Mouse (Mus musculus) kidney, postnatal 25 days (tissue): ENCODE measurements around the gene L3mbtl2.

ENCODE experiments used
- DNase-seq, 2 experiments: peaks; one replicate each; pipeline ENCODE4 v3.0.0; 2021; ENCODE audit warnings: mixed read lengths in 2 of 2

The L3mbtl2 gene

GRCm38 (mm10) chr15:81708991-81709390 is 45.3 kb downstream of the L3mbtl2 start:
- no peak for DNase-seq

DNA sequence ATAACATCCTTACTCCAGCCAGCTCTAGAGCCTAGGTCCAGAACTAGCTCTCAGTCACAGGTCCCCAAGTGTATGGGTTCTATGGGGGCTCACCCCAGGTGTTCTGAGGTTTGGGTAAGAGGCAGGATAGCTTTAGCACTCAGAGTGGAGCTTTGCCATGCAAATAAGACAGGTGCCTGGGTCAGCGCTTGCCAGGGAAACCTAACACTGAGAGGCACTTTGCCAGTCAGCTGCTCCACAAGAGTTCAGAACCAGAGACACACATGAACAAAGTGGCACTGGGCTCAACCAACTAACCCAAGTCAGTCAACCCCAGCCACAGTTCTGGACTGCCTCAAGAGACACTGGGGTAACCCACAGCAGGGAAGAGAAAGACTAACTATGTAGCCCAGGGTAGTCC is 46.0 kb downstream of the L3mbtl2 start:
- DNase-seq: no peak

DNA sequence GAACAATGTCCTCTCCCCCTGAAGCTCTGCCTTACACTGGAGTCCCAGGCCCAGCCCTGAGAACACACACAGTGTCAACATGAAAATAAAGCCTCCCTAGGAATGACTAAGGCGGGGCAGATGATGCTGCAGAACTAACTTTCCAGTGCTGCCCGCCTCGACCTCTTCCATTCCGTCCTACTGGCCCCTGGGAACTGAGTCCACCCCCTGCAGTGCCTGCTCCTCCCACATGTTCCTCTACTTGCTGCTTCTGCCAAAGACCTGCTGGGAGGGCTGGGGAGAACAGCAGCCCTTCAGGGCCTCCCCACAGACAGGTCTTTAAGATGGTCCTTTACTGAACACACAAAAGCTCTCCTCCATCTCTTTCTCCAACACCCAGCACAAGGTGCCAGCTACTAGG is 47.1 kb downstream of the L3mbtl2 start:
- DNase-seq: peak in 1 of 2 experiments; percentile 60

DNA sequence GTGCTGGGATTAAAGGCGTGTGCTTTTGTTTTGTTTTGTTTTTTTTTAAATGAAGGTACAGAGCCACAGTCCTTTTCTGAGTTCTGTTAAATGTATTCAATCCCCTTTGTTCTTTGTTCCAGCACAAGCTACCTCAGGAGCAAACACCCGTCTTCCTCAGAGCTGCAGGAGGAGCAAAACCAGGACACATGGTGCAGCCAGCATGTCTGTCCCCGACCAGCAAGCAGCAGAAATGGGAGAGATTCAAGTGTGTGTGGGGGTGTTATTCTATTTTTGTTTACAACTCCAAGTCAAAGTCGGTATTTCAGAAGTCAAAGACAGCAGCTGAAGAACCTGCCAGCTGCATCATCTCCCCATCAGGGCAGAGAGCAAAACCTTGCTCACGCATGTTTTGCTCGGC is 50.1 kb downstream of the L3mbtl2 start:
- no peak for DNase-seq

GRCm38 (mm10) chr15:81718336-81719138 is 54.8 kb downstream of the L3mbtl2 start:
- DNase-seq: no peak

DNA sequence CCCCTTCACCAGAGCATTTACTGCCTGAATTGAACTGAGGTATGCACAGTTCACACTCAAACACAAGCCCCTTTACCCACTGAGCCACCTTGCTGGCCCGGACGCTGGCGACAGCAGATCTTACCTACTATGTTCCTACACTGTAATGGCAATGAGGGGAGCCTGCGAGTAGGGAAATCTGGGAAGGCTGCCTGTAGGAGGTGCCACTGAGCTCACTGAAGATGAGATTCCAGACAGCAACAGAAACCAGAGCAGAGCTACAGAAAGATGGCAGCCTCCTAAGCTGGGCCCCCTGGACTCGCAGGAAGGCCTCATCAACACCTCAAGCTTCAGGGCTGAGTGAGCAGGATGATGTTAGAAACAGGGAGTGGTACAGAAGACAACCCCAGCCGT is 55.4 kb downstream of the L3mbtl2 start:
- DNase-seq: no peak

DNA sequence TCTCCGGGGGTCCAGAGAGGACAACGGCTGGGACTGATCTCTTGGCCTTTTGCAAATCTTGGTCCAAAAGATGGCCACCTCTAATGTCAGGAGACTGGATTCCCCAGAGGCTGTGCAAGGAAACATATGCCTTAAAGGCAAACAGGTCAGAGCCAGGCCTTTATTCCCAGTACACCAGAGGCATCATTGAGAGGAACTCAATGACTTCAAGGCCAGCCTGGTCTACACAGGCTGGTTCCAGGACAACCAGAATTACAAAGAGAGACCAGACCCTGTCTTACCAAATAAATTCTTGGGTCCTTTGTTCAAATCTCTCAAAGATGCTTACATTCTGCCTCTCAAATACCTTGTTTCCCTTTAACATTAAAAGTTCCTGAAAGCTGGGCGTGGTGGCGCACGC is 58.7 kb downstream of the L3mbtl2 start:
- DNase-seq: no peak

GRCm38 (mm10) chr15:81723653-81724052 is 60.0 kb downstream of the L3mbtl2 start:
- DNase-seq: no peak

DNA sequence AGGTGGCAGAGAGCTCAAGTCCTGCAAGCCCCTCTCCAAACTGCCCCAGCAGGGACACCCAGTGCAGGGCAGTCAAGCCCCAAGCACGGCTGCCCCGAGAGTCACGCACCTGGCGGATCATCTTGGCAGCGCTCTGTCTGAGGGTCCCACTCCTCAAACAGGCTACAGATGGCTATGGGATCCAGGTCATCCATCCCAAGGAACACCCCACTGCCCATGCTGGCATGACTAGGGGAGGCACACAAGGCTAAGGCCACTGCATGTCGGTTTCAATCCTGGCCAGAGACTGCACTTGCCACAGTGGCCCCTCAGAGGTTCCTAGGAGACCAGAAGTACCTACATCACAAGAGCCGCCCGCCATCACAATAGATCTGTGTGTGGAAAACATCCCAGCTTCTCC is 62.3 kb downstream of the L3mbtl2 start:
- DNase-seq: no peak

GRCm38 (mm10) chr15:81729241-81729791 is 65.6 kb downstream of the L3mbtl2 start:
- DNase-seq: peak; percentile 23 to 71

- DNase-seq: peak; percentile 97 to 99
Observed at GRCm38 (mm10) chr15:81729792-81730635, 66.3 kb downstream of the L3mbtl2 start.

GRCm38 (mm10) chr15:81735075-81735474 is 71.4 kb downstream of the L3mbtl2 start:
- DNase-seq: no peak
